Mouse (Mus musculus) CH12.LX (cell line): ENCODE results near the gene Olfr1111. TPM values are rescaled to one million over a fixed set of nuclear protein-coding genes. Genes with fewer than 3 reads are reported as not detected.
"Not testable (repeated sequence)": the region's sequence is repeated elsewhere in the genome, so short reads cannot be mapped to it uniquely, and the experiment has no call there.

Experiments used
- DNase-seq: peaks from one replicate; pipeline ENCODE4 v3.0.0-alpha.2; 2013; ENCODE audit errors: extremely low read depth
- H3K27ac ChIP-seq: 2 replicates; pipeline ENCODE4 v1.5.1; 2012; ENCODE audit warnings: low read depth, mild to moderate bottlenecking, control low read depth, moderate library complexity; ENCODE audit not compliant: insufficient read depth
- H3K27me3 ChIP-seq: replicated peaks from 2 replicates; pipeline ENCODE3; 2012; ENCODE audit warnings: inconsistent platforms
- H3K36me3 ChIP-seq, 2 experiments: replicated peaks in 1 of 2; 2 replicates each; pipeline versions ENCODE3 to v1.6.1; 2012; ENCODE audit warnings: inconsistent platforms in 1 of 2, low read length in 1 of 2, mild to moderate bottlenecking in 1 of 2, mixed read lengths in 1 of 2, moderate library complexity in 1 of 2; ENCODE audit not compliant: control insufficient read depth in 1 of 2, insufficient read depth in 1 of 2
- H3K4me1 ChIP-seq, 2 experiments: 2 replicates each; pipeline ENCODE4 v1.6.1; 2012; ENCODE audit warnings: inconsistent platforms in 1 of 2, moderate library complexity in 1 of 2; ENCODE audit not compliant: insufficient read depth in 2 of 2, control insufficient read depth in 1 of 2
- H3K4me2 ChIP-seq: 2 replicates; pipeline ENCODE4 v1.6.1; 2012; ENCODE audit warnings: low read depth, mild to moderate bottlenecking, control low read depth; ENCODE audit not compliant: poor library complexity, insufficient read depth, severe bottlenecking
- H3K4me3 ChIP-seq, 3 experiments: fragments of 150-350 bp in 1 of 3; sonication (generic) in 1 of 3; replicated peaks in 1 of 3; 2 replicates each; pipeline versions ENCODE3 to v1.5.1; 2011 to 2012; ENCODE audit warnings: low read depth in 2 of 3, low read length in 2 of 3, mild to moderate bottlenecking in 2 of 3, moderate library complexity in 2 of 3, control low read depth in 1 of 3, improper control_type of control experiment in 1 of 3, inconsistent platforms in 1 of 3, mixed read lengths in 1 of 3; ENCODE audit not compliant: poor library complexity in 1 of 3
- H3K79me2 ChIP-seq: replicated peaks from 2 replicates; pipeline ENCODE4 v1.6.1; 2012; ENCODE audit warnings: mild to moderate bottlenecking, moderate library complexity; ENCODE audit not compliant: control insufficient read depth, poor library complexity, insufficient read depth, severe bottlenecking; ENCODE audit errors: extremely low read depth
- H3K9ac ChIP-seq: 2 replicates; pipeline ENCODE4 v1.6.1; 2012; ENCODE audit warnings: low read depth, mild to moderate bottlenecking, control low read depth, moderate library complexity; ENCODE audit not compliant: insufficient read depth
- H3K9me3 ChIP-seq: replicated peaks from 2 replicates; pipeline ENCODE3; 2012; ENCODE audit warnings: low read length, inconsistent platforms, mixed read lengths
- BHLHE40 ChIP-seq: IDR thresholded peaks from 2 replicates; pipeline ENCODE4 v1.6.1; 2011; ENCODE audit warnings: mild to moderate bottlenecking, low read depth, low read length, improper control_type of control experiment
- CHD1 ChIP-seq: IDR thresholded peaks from 2 replicates; pipeline ENCODE4 v1.6.1; 2012; ENCODE audit warnings: low read depth, low read length, improper control_type of control experiment, inconsistent platforms
- CTCF ChIP-seq, 2 experiments: IDR thresholded peaks in 1 of 2; conservative IDR thresholded peaks in 1 of 2; 2 replicates each; pipeline ENCODE4 v1.5.1; 2011 to 2012; ENCODE audit warnings: low read depth in 2 of 2, low read length in 2 of 2, improper control_type of control experiment in 1 of 2, inconsistent platforms in 1 of 2, mild to moderate bottlenecking in 1 of 2, moderate library complexity in 1 of 2
- EP300 ChIP-seq: IDR thresholded peaks from 2 replicates; pipeline ENCODE4 v1.6.1; 2011; ENCODE audit warnings: low read length, improper control_type of control experiment
- GABPA ChIP-seq: IDR thresholded peaks from 2 replicates; pipeline ENCODE4 v1.6.1; 2012; ENCODE audit warnings: low read depth, low read length, improper control_type of control experiment, inconsistent platforms; ENCODE audit not compliant: insufficient replicate concordance
- JUND ChIP-seq: conservative IDR thresholded peaks from 2 replicates; pipeline ENCODE4 v1.6.1; 2011; ENCODE audit warnings: low read depth, low read length, improper control_type of control experiment
- MYC ChIP-seq: IDR thresholded peaks from 2 replicates; pipeline ENCODE4 v1.6.1; 2011; ENCODE audit warnings: low read depth, mild to moderate bottlenecking, improper control_type of control experiment, low read length
- PAX5 ChIP-seq: IDR thresholded peaks from 2 replicates; pipeline ENCODE4 v1.6.1; 2012; ENCODE audit warnings: low read length, inconsistent platforms, mixed read lengths
- POLR2AphosphoS2 ChIP-seq: IDR thresholded peaks from 2 replicates; pipeline ENCODE4 v1.6.1; 2011; ENCODE audit warnings: low read depth, low read length, improper control_type of control experiment
- SIN3A ChIP-seq: IDR thresholded peaks from 2 replicates; pipeline ENCODE4 v1.6.1; 2012; ENCODE audit warnings: low read length, improper control_type of control experiment, inconsistent platforms
- SMC3 ChIP-seq: IDR thresholded peaks from 2 replicates; pipeline ENCODE4 v1.6.1; 2011; ENCODE audit warnings: low read depth, low read length, improper control_type of control experiment
- TBP ChIP-seq: conservative IDR thresholded peaks from 2 replicates; pipeline ENCODE4 v1.6.1; 2011; ENCODE audit warnings: low read depth, low read length, improper control_type of control experiment
- ZC3H11A ChIP-seq: IDR thresholded peaks from 2 replicates; pipeline ENCODE4 v1.6.1; 2012; ENCODE audit warnings: low read depth, mild to moderate bottlenecking, inconsistent platforms, low read length, improper control_type of control experiment
- ZNF384 ChIP-seq: IDR thresholded peaks from 2 replicates; pipeline ENCODE4 v1.6.1; 2012; ENCODE audit warnings: low read depth, low read length, improper control_type of control experiment, inconsistent platforms
- dilution Hi-C: fragments of 300-500 bp; cut with MboI; formaldehyde crosslinking; loops from 2 replicates; pipeline ENCODE4 v1.14.3; 2020; ENCODE audit warnings: low sequenced_read_pairs; ENCODE audit not compliant: extremely low pct_unique_long_range_greater_than_20kb, extremely low pct_ligation_motif_present
- in situ Hi-C: fragments of 300-500 bp; cut with MboI; formaldehyde crosslinking; loops from 3 replicates; pipeline ENCODE4 v1.14.3; 2019; ENCODE audit warnings: low sequenced_read_pairs, low pct_ligation_motif_present, low pct_unique_long_range_greater_than_20kb, mixed read lengths
- polyA plus RNA-seq: library from polyadenylated mRNA; unstranded; fragments of >175 nt; gene quantifications from 2 replicates; pipeline ENCODE4 v1.2.1, GENCODE M21; 2012; ENCODE audit warnings: low read depth; ENCODE audit not compliant: insufficient read length
- total RNA-seq, 2 experiments: library from RNA; depleted of rRNA; stranded (reverse); fragments of 300-350 nt in 1 of 2; fragments of >200 nt in 1 of 2; gene quantifications; 2 replicates each; pipeline ENCODE4 v1.2.3; 2012 to 2014

Olfr1111 gene
- total RNA-seq (2012; rRNA removed), result not detected in 2 replicates
- total RNA-seq (2014; rRNA removed), result not detected in 2 replicates
- not detected in 2 replicates for polyA plus RNA-seq

GRCm38 (mm10) chr2:87152524-87152923, at the start of gene Olfr1111:
Gene Olfr1111, minus strand, starts transcription at chr2:87152624.
- in situ Hi-C loops, result no loop called here

GRCm38 (mm10) chr2:87187498-87187897, 35.1 kb upstream of the Olfr1111 start, which contains the start of gene Olfr1112:
Gene Olfr1112, plus strand, starts transcription at chr2:87187798.
- Histone ChIP-seq H3K27me3 (no peaks in the 10 kb centered on the region), H3K9me3 (peaks cover 8% of the 10 kb centered on the region), H3K4me2 (no peak within 1 kb of the TSS), H3K4me3 (no peak within 1 kb of the TSS), H3K9ac (no peak within 1 kb of the TSS), H3K4me1 (no peaks in the 10 kb centered on the region), H3K79me2 (no peaks in the 10 kb centered on the region), H3K36me3 (no peaks in the 10 kb centered on the region), H3K27ac (no peak within 1 kb of the TSS)
- no peak for DNase-seq
- dilution Hi-C loops, result no loop called here
- TF ChIP-seq GABPA (no peak), MYC (no peak), EP300 (no peak), CHD1 (no peak), PAX5 (no peak), SMC3 (no peak), JUND (no peak), TBP (no peak), BHLHE40 (no peak)
- in situ Hi-C loops, result no loop called here

More at GRCm38 (mm10) chr2:87152524-87152923, at the start of gene Olfr1111:
- dilution Hi-C loops, result no loop called here
- H3K4me2 ChIP-seq, result no peak within 1 kb of the TSS
- H3K36me3 ChIP-seq, result no peaks in the 10 kb centered on the region
- no peak within 1 kb of the TSS for H3K27ac ChIP-seq
- no peak for DNase-seq
- H3K4me3 ChIP-seq, result no peak within 1 kb of the TSS
- no peaks in the 10 kb centered on the region for H3K79me2 ChIP-seq
- H3K9me3 ChIP-seq, result peaks cover 16% of the 10 kb centered on the region
- no peaks in the 10 kb centered on the region for H3K27me3 ChIP-seq
- H3K4me1 ChIP-seq, result no peaks in the 10 kb centered on the region
- H3K9ac ChIP-seq, result no peak within 1 kb of the TSS
- TF ChIP-seq ZC3H11A (no peak), GABPA (no peak), SIN3A (no peak), POLR2AphosphoS2 (no peak), CTCF (conservative IDR thresholded peaks at IDR 0.05 in 1 of 2, IDR thresholded peaks at IDR 0.05 in 1 of 2; ENCODE audit: low read depth in 2 of 2, low read length in 2 of 2) (no peak), ZNF384 (no peak)

- H3K9me3 ChIP-seq, result peaks cover 27% of the 10 kb centered on the region
- H3K4me3 ChIP-seq, DNase-seq, H3K27ac ChIP-seq, dilution Hi-C loops, H3K79me2 ChIP-seq, in situ Hi-C loops, H3K36me3 ChIP-seq, H3K27me3 ChIP-seq, H3K4me1 ChIP-seq, H3K9ac ChIP-seq, H3K4me2 ChIP-seq: not testable (repeated sequence)
Observed at GRCm38 (mm10) chr2:87167731-87168130, 15.3 kb upstream of the Olfr1111 start.
